Mouse (Mus musculus): ENCODE measurements at regions not wholly inside any gene's neighbourhood (a gene's known extent, or its start where the extent isn't known, plus 50 kb on each side); places are given as distances from the start of the nearest gene placed in this dataset.

- H3K27me3 ChIP-seq (ENCODE audit: control insufficient read depth, insufficient read depth, insufficient read length): no peaks in the 10 kb centered on the region
These were observed 475.8 kb downstream of the Otol1 start for GRCm38 (mm10) chr3:70483066-70483743.

GRCm38 (mm10) chr3:70496431-70496830 is 489.0 kb downstream of the Otol1 start:
- no peaks in the 10 kb centered on the region for H3K27me3 ChIP-seq (ENCODE audit: control insufficient read depth, insufficient read depth, insufficient read length)
- no peaks in the 10 kb centered on the region for H3K79me3 ChIP-seq (ENCODE audit: low read depth)
- TF ChIP-seq MYOG (IDR thresholded peaks at IDR 0.05; ENCODE audit: control insufficient read depth, extremely low read depth, insufficient read length) (no peak), CTCF (IDR thresholded peaks at IDR 0.05; ENCODE audit: control insufficient read depth, insufficient read depth, insufficient read length) (no peak), USF1 (IDR thresholded peaks at IDR 0.05; ENCODE audit: low read depth) (no peak), FOSL1 (IDR thresholded peaks at IDR 0.05; ENCODE audit: insufficient read depth, low read length, poor library complexity, severe bottlenecking) (no peak), MAX (IDR thresholded peaks at IDR 0.05) (no peak), MYOD1 (IDR thresholded peaks at IDR 0.05; ENCODE audit: control insufficient read depth, insufficient read length, low read depth) (no peak), CEBPB (IDR thresholded peaks at IDR 0.05; ENCODE audit: low read depth) (no peak)
- no peaks in the 10 kb centered on the region for H3K79me2 ChIP-seq (ENCODE audit: control insufficient read depth, insufficient read depth)
- H3K36me3 ChIP-seq (ENCODE audit: control insufficient read depth, insufficient read depth): no peaks in the 10 kb centered on the region
- H3K4me3 ChIP-seq (ENCODE audit: insufficient read depth, poor library complexity, severe bottlenecking): no peak overlapping the region
- H3ac ChIP-seq (ENCODE audit: control insufficient read depth, insufficient read length, low read depth): no peak overlapping the region

More at GRCm38 (mm10) chr3:70483066-70483743, 475.8 kb downstream of the Otol1 start:
- Histone ChIP-seq H3K36me3 (ENCODE audit: control insufficient read depth, insufficient read depth) (no peaks in the 10 kb centered on the region), H3K79me3 (ENCODE audit: low read depth) (no peaks in the 10 kb centered on the region), H3K4me3 (ENCODE audit: insufficient read depth, poor library complexity, severe bottlenecking) (no peak overlapping the region), H3K79me2 (ENCODE audit: control insufficient read depth, insufficient read depth) (no peaks in the 10 kb centered on the region), H3ac (ENCODE audit: control insufficient read depth, insufficient read length, low read depth) (no peak overlapping the region)
- TF ChIP-seq MYOG (IDR thresholded peaks at IDR 0.05; ENCODE audit: control insufficient read depth, extremely low read depth, insufficient read length) (no peak), USF1 (IDR thresholded peaks at IDR 0.05; ENCODE audit: low read depth) (no peak), FOSL1 (IDR thresholded peaks at IDR 0.05; ENCODE audit: insufficient read depth, low read length, poor library complexity, severe bottlenecking) (no peak), CEBPB (IDR thresholded peaks at IDR 0.05; ENCODE audit: low read depth) (no peak), MYOD1 (IDR thresholded peaks at IDR 0.05; ENCODE audit: control insufficient read depth, insufficient read length, low read depth) (no peak), CTCF (IDR thresholded peaks at IDR 0.05; ENCODE audit: control insufficient read depth, insufficient read depth, insufficient read length) (no peak), MAX (IDR thresholded peaks at IDR 0.05) (no peak)

GRCm38 (mm10) chr3:70500245-70500858 is 492.9 kb downstream of the Otol1 start:
- no peaks in the 10 kb centered on the region for H3K27me3 ChIP-seq (ENCODE audit: control insufficient read depth, insufficient read depth, insufficient read length)

GRCm38 (mm10) chr3:70500991-70501961 is 493.9 kb downstream of the Otol1 start:
- no peaks in the 10 kb centered on the region for H3K79me3 ChIP-seq (ENCODE audit: low read depth)
- no peaks in the 10 kb centered on the region for H3K79me2 ChIP-seq (ENCODE audit: control insufficient read depth, insufficient read depth)
- no peaks in the 10 kb centered on the region for H3K27me3 ChIP-seq (ENCODE audit: control insufficient read depth, insufficient read depth, insufficient read length)
- H3K36me3 ChIP-seq (ENCODE audit: control insufficient read depth, insufficient read depth): no peaks in the 10 kb centered on the region
- H3K4me3 ChIP-seq (ENCODE audit: insufficient read depth, poor library complexity, severe bottlenecking): no peak overlapping the region
- no peak overlapping the region for H3ac ChIP-seq (ENCODE audit: control insufficient read depth, insufficient read length, low read depth)
- TF ChIP-seq MYOD1 (IDR thresholded peaks at IDR 0.05; ENCODE audit: control insufficient read depth, insufficient read length, low read depth): no peak
- TF ChIP-seq CTCF (IDR thresholded peaks at IDR 0.05; ENCODE audit: control insufficient read depth, insufficient read depth, insufficient read length): no peak
- TF ChIP-seq FOSL1 (IDR thresholded peaks at IDR 0.05; ENCODE audit: insufficient read depth, low read length, poor library complexity, severe bottlenecking): no peak
- TF ChIP-seq USF1 (IDR thresholded peaks at IDR 0.05; ENCODE audit: low read depth): no peak
- no peak for TF ChIP-seq MYOG (IDR thresholded peaks at IDR 0.05; ENCODE audit: control insufficient read depth, extremely low read depth, insufficient read length)
- TF ChIP-seq MAX (IDR thresholded peaks at IDR 0.05): no peak
- no peak for TF ChIP-seq CEBPB (IDR thresholded peaks at IDR 0.05; ENCODE audit: low read depth)

More at GRCm38 (mm10) chr3:70500245-70500858, 492.9 kb downstream of the Otol1 start:
- Histone ChIP-seq H3K4me3 (ENCODE audit: insufficient read depth, poor library complexity, severe bottlenecking) (no peak overlapping the region), H3K79me2 (ENCODE audit: control insufficient read depth, insufficient read depth) (no peaks in the 10 kb centered on the region), H3K79me3 (ENCODE audit: low read depth) (no peaks in the 10 kb centered on the region), H3K36me3 (ENCODE audit: control insufficient read depth, insufficient read depth) (no peaks in the 10 kb centered on the region), H3ac (ENCODE audit: control insufficient read depth, insufficient read length, low read depth) (no peak overlapping the region)
- no peak for TF ChIP-seq CEBPB (IDR thresholded peaks at IDR 0.05; ENCODE audit: low read depth)
- no peak for TF ChIP-seq FOSL1 (IDR thresholded peaks at IDR 0.05; ENCODE audit: insufficient read depth, low read length, poor library complexity, severe bottlenecking)
- no peak for TF ChIP-seq USF1 (IDR thresholded peaks at IDR 0.05; ENCODE audit: low read depth)
- no peak for TF ChIP-seq MYOD1 (IDR thresholded peaks at IDR 0.05; ENCODE audit: control insufficient read depth, insufficient read length, low read depth)
- TF ChIP-seq MAX (IDR thresholded peaks at IDR 0.05): no peak
- no peak for TF ChIP-seq CTCF (IDR thresholded peaks at IDR 0.05; ENCODE audit: control insufficient read depth, insufficient read depth, insufficient read length)
- no peak for TF ChIP-seq MYOG (IDR thresholded peaks at IDR 0.05; ENCODE audit: control insufficient read depth, extremely low read depth, insufficient read length)

Data from C2C12 (cell line).